Mouse (Mus musculus) E14TG2a.4 (cell line): Measurements from ENCODE around the gene Sertad2.

Source experiments
- CTCF ChIP-seq: conservative IDR thresholded peaks from 2 replicates; pipeline ENCODE4 v1.5.1; 2014; ENCODE audit warnings: low read length
- POU5F1 ChIP-seq: IDR thresholded peaks from 2 replicates; pipeline ENCODE4 v1.6.1; 2014; ENCODE audit warnings: low read length, borderline replicate concordance

DNA sequence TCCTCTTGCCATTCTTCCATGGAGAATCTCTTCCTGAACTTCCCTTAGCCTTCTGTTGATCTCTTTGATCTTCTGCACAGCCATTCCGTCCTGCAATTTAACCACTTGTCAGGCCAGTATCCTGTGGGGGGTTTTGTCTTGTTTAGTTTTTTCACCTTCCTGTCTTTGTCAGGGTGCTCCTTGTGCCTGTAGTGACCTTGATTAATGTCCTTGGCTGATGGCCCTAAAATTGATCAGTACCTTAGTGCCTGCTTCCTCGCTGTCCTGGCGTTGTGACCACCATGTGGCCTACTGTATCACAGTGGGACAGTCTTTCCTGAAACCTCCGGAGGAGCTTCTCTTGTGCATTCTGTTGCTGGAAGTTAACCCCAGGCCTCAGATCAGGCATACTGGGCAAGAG is 70.2 kb downstream of the Sertad2 start:
- no peak for TF ChIP-seq CTCF
- no peak for TF ChIP-seq POU5F1
